Mouse (Mus musculus) G1E (cell line): ENCODE data around the gene Dpyd. TPM values are rescaled to one million over a fixed set of nuclear protein-coding genes. Genes with fewer than 3 reads are reported as not detected.

Experiments
- ATAC-seq: 2 replicates; pipeline ENCODE4 v1.8.0; 2016; ENCODE audit warnings: mild to moderate bottlenecking; ENCODE audit not compliant: insufficient number of reproducible peaks, poor library complexity, low FRiP score, severe bottlenecking; ENCODE audit errors: extremely low read depth
- DNase-seq: peaks from one replicate; pipeline ENCODE4 v3.0.0; 2012; ENCODE audit warnings: low spot score
- H3K27me3 ChIP-seq: 2 replicates; pipeline ENCODE4 v1.6.1; 2012; ENCODE audit warnings: mild to moderate bottlenecking, low read length, inconsistent platforms; ENCODE audit not compliant: insufficient read depth
- H3K36me3 ChIP-seq: replicated peaks from 2 replicates; pipeline ENCODE3; 2012; ENCODE audit warnings: mild to moderate bottlenecking, inconsistent platforms
- H3K4me1 ChIP-seq: 2 replicates; pipeline ENCODE4 v1.6.1; 2012; ENCODE audit warnings: low read depth, low read length, inconsistent platforms, mixed read lengths; ENCODE audit not compliant: insufficient read depth
- H3K4me3 ChIP-seq: 2 replicates; pipeline ENCODE4 v1.5.1; 2012; ENCODE audit warnings: low read depth, mild to moderate bottlenecking, inconsistent platforms, low read length, moderate library complexity, mixed read lengths
- H3K9me3 ChIP-seq: replicated peaks from 2 replicates; pipeline ENCODE4 v1.6.1; 2012; ENCODE audit warnings: inconsistent platforms
- CTCF ChIP-seq: IDR thresholded peaks from 2 replicates; pipeline ENCODE4 v1.5.1; 2012; ENCODE audit warnings: low read depth, low read length, inconsistent platforms, mixed read lengths
- GATA1 ChIP-seq: IDR thresholded peaks from 2 replicates; pipeline ENCODE4 v1.6.1; 2012; ENCODE audit warnings: borderline replicate concordance, low read length, inconsistent platforms, mixed read lengths
- GATA2 ChIP-seq: IDR thresholded peaks from 2 replicates; pipeline ENCODE4 v1.6.1; 2012; ENCODE audit warnings: low read depth, low read length, inconsistent platforms, borderline replicate concordance
- POLR2AphosphoS5 ChIP-seq: IDR thresholded peaks from 2 replicates; pipeline ENCODE4 v1.6.1; 2012; ENCODE audit warnings: low read depth, low read length, inconsistent platforms; ENCODE audit not compliant: insufficient replicate concordance
- TAL1 ChIP-seq: conservative IDR thresholded peaks from 2 replicates; pipeline ENCODE4 v1.6.1; 2012; ENCODE audit warnings: low read depth, low read length, inconsistent platforms, mixed read lengths
- polyA plus RNA-seq: library from polyadenylated mRNA; stranded (reverse); fragments of >175 nt; gene quantifications from 2 replicates; pipeline ENCODE4 v1.2.3, GENCODE M21; 2012
- total RNA-seq, 2 experiments: library from RNA; stranded (forward) in 1 of 2; stranded (reverse) in 1 of 2; fragments of 200-1000 nt in 1 of 2; fragments of >200 nt in 1 of 2; fragmentation: Nextera tagmentation in 1 of 2; gene quantifications; 2 replicates each; pipeline ENCODE4 v1.2.3; 2014 to 2017

Gene Dpyd
- total and polyA plus RNA-seq, 3 experiments: 0.16 TPM; not detected in 2

DNA sequence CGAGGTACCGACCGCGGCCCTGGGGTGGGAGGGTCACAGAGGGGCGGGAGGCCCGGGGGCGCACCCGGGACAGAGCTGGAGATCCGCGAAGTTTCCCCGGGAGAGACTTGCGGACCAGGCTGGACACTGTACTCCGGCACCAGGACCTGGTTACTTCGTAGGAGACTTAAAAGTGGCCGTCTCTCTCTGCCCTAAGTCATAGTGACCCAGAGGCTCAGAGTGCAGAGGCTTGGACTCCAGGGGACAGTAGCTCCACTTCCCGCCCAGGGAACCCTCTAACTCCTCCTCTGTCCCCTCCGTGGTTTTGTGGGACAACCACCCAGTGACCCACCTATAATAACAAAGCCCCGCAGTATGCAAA lies 362 bp downstream of the Dpyd start:
- no peak overlapping the region for H3K4me3 ChIP-seq
- no peaks in the 10 kb centered on the region for H3K36me3 ChIP-seq
- H3K4me1 ChIP-seq: no peaks in the 10 kb centered on the region
- TF ChIP-seq TAL1 (no peak), GATA2 (no peak), CTCF (no peak), POLR2AphosphoS5 (no peak), GATA1 (no peak)
- ATAC-seq (no peak), DNase-seq (no peak)
- H3K27me3 ChIP-seq: no peaks in the 10 kb centered on the region
- H3K9me3 ChIP-seq: peaks cover 10% of the 10 kb centered on the region

DNA sequence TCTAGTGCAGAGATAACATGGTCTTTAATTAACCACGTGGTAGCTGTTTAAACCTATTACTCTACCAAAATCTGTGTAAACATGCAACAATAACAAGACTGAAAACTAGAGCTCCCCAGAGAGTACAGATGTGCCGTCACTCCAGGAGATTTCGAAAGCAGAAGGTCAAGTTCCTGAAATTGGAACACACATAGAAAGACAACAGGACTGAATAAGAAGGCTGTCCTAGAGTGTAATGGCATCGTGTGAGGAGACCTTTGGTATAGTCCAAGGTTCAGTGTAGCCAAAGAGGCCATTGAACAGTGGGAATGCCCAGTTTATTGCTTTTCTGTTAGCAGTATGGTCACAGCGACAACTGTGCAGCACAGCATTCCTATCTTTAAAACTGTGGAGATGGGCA lies 4.8 kb downstream of the Dpyd start:
- Histone ChIP-seq H3K9me3 (peaks cover 13% of the 10 kb centered on the region), H3K4me1 (no peaks in the 10 kb centered on the region), H3K27me3 (no peaks in the 10 kb centered on the region), H3K36me3 (no peaks in the 10 kb centered on the region), H3K4me3 (no peak overlapping the region)
- TF ChIP-seq POLR2AphosphoS5 (no peak), GATA1 (no peak), GATA2 (no peak), TAL1 (no peak), CTCF (no peak)
- DNase-seq (no peak), ATAC-seq (no peak)

DNA sequence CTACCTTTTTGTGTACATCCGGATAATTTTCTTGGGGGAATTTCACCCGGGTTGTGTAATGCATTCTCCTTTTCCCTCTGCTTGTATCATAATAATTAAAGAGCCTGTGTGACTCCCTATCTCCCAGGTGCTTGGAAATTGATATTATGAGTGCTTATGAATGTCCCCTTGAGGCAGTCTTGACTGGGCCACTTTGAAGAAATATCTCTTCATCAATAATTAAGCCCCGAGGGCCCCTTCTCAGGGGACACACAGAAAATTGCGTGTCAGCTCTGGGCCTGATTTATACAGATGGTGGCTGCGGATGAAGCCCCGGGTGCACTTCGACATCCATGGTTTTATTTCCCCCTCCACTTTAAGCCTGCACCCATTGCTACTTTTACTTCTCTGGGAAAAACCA lies 8.3 kb downstream of the Dpyd start:
- no peak for TF ChIP-seq CTCF
- TF ChIP-seq GATA2: no peak
- no peak for TF ChIP-seq GATA1
- no peak for TF ChIP-seq TAL1
- TF ChIP-seq POLR2AphosphoS5: no peak
- no peak for ATAC-seq
- Histone ChIP-seq H3K36me3 (no peaks in the 10 kb centered on the region), H3K4me1 (no peaks in the 10 kb centered on the region), H3K27me3 (no peaks in the 10 kb centered on the region), H3K9me3 (peaks cover 6% of the 10 kb centered on the region; the same call in 1 of the 2 replicates), H3K4me3 (no peak overlapping the region)
- no peak for DNase-seq

DNA sequence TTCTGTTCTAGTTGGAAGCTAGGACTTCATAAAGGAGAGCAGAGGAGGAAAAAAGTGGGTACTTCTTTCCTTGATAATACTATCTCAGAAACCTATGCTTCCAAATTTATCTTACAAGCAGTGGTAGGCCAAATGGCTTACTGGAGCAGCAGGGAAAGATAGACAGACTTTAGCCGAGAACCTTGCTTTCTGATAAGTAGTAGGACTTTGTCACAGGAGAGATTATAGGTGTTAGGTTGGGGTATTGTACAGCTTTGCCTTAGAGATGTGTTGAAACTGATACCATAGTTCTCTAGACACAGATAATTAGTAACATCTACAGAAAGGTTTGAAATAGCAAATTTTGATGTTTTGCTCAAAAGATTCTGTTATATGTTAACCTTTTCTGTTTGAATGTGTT lies 28.6 kb downstream of the Dpyd start:
- TF ChIP-seq POLR2AphosphoS5 (no peak), CTCF (no peak), GATA2 (no peak), GATA1 (no peak), TAL1 (no peak)
- no peak for ATAC-seq

DNA sequence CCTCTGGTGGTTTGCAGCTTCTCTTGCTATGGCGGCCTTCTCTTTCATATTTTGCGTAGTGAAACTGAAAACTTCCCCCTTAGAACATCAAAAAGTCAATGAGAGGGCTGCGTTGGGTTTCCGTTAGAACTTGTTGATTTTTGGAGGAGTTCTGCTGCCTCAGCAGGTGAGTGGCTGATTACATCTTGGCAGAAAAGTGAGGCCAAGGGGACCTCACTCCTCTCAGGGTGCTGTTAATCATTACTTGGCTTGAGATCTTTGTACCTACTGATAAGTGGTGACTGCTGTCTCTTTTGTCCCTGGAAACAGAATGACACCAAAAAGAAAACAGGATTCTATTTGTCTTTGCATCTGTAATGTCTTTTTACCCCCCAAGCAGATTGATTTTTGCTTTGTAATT lies 32.9 kb downstream of the Dpyd start:
- DNase-seq (no peak), ATAC-seq (no peak)
- TF ChIP-seq GATA1 (no peak), CTCF (no peak), POLR2AphosphoS5 (no peak), GATA2 (no peak), TAL1 (no peak)
- Histone ChIP-seq H3K4me1 (no peaks in the 10 kb centered on the region), H3K27me3 (no peaks in the 10 kb centered on the region), H3K4me3 (no peak overlapping the region), H3K9me3 (no peaks in the 10 kb centered on the region), H3K36me3 (no peaks in the 10 kb centered on the region)

More for the DNA sequence above, 28.6 kb downstream of the Dpyd start:
- no peaks in the 10 kb centered on the region for H3K4me1 ChIP-seq
- no peaks in the 10 kb centered on the region for H3K9me3 ChIP-seq
- H3K27me3 ChIP-seq: no peaks in the 10 kb centered on the region
- no peaks in the 10 kb centered on the region for H3K36me3 ChIP-seq
- H3K4me3 ChIP-seq: no peak overlapping the region
- no peak for DNase-seq

DNA sequence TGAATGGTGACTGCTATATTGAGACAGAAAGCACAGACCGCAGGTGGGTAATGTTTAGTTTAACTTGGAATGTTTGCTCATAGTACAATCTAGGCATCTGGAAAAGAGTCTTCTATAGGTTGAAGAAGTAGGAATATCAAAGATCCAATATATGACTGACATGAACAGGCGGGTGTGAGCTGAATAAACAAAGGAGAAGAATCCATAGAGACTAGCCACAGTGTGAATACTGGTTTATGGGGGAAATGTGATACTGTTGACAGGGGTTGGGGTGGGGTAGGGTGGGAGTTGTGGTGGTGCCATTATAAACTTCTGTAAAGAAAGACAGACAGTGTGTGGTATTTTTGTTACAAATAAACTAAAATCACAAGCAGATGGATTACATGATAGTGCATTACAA lies 33.8 kb downstream of the Dpyd start:
- DNase-seq (no peak), ATAC-seq (no peak)
- H3K36me3 ChIP-seq: no peaks in the 10 kb centered on the region
- H3K4me3 ChIP-seq: no peak overlapping the region
- H3K27me3 ChIP-seq: no peaks in the 10 kb centered on the region
- H3K9me3 ChIP-seq: no peaks in the 10 kb centered on the region
- TF ChIP-seq TAL1 (no peak), CTCF (no peak), GATA1 (no peak), POLR2AphosphoS5 (no peak), GATA2 (no peak)
- H3K4me1 ChIP-seq: no peaks in the 10 kb centered on the region
